Mouse (Mus musculus) left cerebral cortex, postnatal 25 days (tissue): ENCODE measurements around the gene AU022252. TPM values are rescaled to one million over a fixed set of nuclear protein-coding genes. Genes with fewer than 3 reads are reported as not detected.

Experiments
- DNase-seq, 2 experiments: peaks; one replicate each; pipeline ENCODE4 v3.0.0; 2022; ENCODE audit warnings: low spot score in 2 of 2, mixed read lengths in 1 of 2
- intact Hi-C: fragments of 180-260 bp; cut with DNase I; formaldehyde crosslinking; loops from one replicate; pipeline ENCODE4 v1.15.1; 2025
- total RNA-seq, 2 experiments: library from RNA; stranded (reverse); gene quantifications; 2 replicates each; pipeline ENCODE4 v1.2.3; 2021

The AU022252 gene
- total RNA-seq, 2 experiments from 2014 or later = 33.4 to 34.2 TPM

- DNase-seq = no peak
- intact Hi-C loops = no loop called here
These were observed 74.6 kb downstream of the AU022252 start for GRCm38 (mm10) chr4:119157891-119158290.

- intact Hi-C loops = no loop called here
- DNase-seq = peak in 1 of 2 experiments; percentile 38
These were observed 75.3 kb downstream of the AU022252 start for GRCm38 (mm10) chr4:119157186-119157585.

Other genes starting within 250 kb of the AU022252 start
- gene Slc2a1, start 124.0 kb downstream of the AU022252 start, total RNA-seq = 100 to 1,000 TPM in 1 of 2 experiments, 10 to 100 TPM in 1; 95.0 to 111 TPM
- gene Zfp691, start 58.5 kb downstream of the AU022252 start, total RNA-seq = 1 to 10 TPM; 7.9 to 8.6 TPM
- under 1 TPM; 0.57 to 0.60 TPM for gene Ermap, start 42.7 kb downstream of the AU022252 start, total RNA-seq
- 10 to 100 TPM; 17.6 to 20.7 TPM for gene Svbp, start 37.4 kb downstream of the AU022252 start, total RNA-seq
- under 1 TPM; 0.50 to 0.64 TPM for gene Tmem269, start 14.5 kb downstream of the AU022252 start, total RNA-seq
- gene P3h1, start 203 bp upstream of the AU022252 start, total RNA-seq = 1 to 10 TPM; 6.5 to 6.9 TPM
- gene Cldn19, start 22.7 kb upstream of the AU022252 start, total RNA-seq = under 1 TPM; 0.43 to 0.44 TPM
- gene Ybx1, start 61.9 kb upstream of the AU022252 start, total RNA-seq = 100 to 1,000 TPM; 218 to 230 TPM
- 10 to 100 TPM; 16.2 to 21.6 TPM for gene Ppih, start 87.8 kb upstream of the AU022252 start, total RNA-seq
- gene Ccdc30, start 182.8 kb upstream of the AU022252 start, total RNA-seq = 10 to 100 TPM; 16.3 to 16.9 TPM
- gene Ppcs, start 189.7 kb upstream of the AU022252 start, total RNA-seq = 1 to 10 TPM; 4.7 to 5.2 TPM
- gene Zmynd12, start 190.1 kb upstream of the AU022252 start, total RNA-seq = under 1 TPM in 1 of 2 experiments, not detected in 1; 0.25 TPM